Mouse (Mus musculus) megakaryocyte, embryonic 14.5 days (primary cell): ENCODE data around the gene Id1. TPM values are rescaled to one million over a fixed set of nuclear protein-coding genes. Genes with fewer than 3 reads are reported as not detected.

Experiments used
- H3K27me3 ChIP-seq: replicated peaks from 2 replicates; pipeline ENCODE3; 2012; ENCODE audit warnings: inconsistent platforms
- H3K36me3 ChIP-seq: replicated peaks from 2 replicates; pipeline ENCODE3; 2012; ENCODE audit warnings: low read length, inconsistent platforms, mixed read lengths
- H3K4me1 ChIP-seq: 2 replicates; pipeline ENCODE4 v1.6.1; 2012; ENCODE audit warnings: inconsistent platforms
- H3K4me3 ChIP-seq: replicated peaks from 2 replicates; pipeline ENCODE3; 2012; ENCODE audit warnings: moderate library complexity, mild to moderate bottlenecking, inconsistent platforms
- H3K9me3 ChIP-seq: 2 replicates; pipeline ENCODE4 v1.6.1; 2012; ENCODE audit warnings: inconsistent platforms
- FLI1 ChIP-seq: IDR thresholded peaks from 2 replicates; pipeline ENCODE4 v1.6.1; 2012; ENCODE audit warnings: low read length, inconsistent platforms, mixed read lengths
- GATA1 ChIP-seq: IDR thresholded peaks from 3 replicates; pipeline ENCODE4 v1.6.1; 2012; ENCODE audit warnings: mixed read lengths, low read length, inconsistent platforms, borderline replicate concordance
- polyA plus RNA-seq: library from polyadenylated mRNA; stranded (reverse); fragments of >175 nt; gene quantifications from 2 replicates; pipeline ENCODE4 v1.2.3, GENCODE M21; 2012; ENCODE audit warnings: low replicate concordance; ENCODE audit not compliant: insufficient read depth

Gene Id1
- polyA plus RNA-seq, 1 experiment = 45.9 TPM

GRCm38 (mm10) chr2:152718076-152718475 is 18.0 kb upstream of the Id1 start:
- Histone ChIP-seq H3K27me3 (peaks cover 13% of the 10 kb centered on the region), H3K4me3 (no peak overlapping the region), H3K4me1 (no peaks in the 10 kb centered on the region), H3K36me3 (peaks cover 14% of the 10 kb centered on the region), H3K9me3 (no peaks in the 10 kb centered on the region)
- TF ChIP-seq FLI1 = no peak

- Histone ChIP-seq H3K27me3 (peaks cover 34% of the 10 kb centered on the region), H3K9me3 (no peaks in the 10 kb centered on the region), H3K4me3 (peak overlapping the region; percentile 28), H3K36me3 (no peaks in the 10 kb centered on the region), H3K4me1 (peaks cover 34% of the 10 kb centered on the region)
- TF ChIP-seq GATA1 (no peak), FLI1 (no peak)
Observed at GRCm38 (mm10) chr2:152723651-152724331, 12.3 kb upstream of the Id1 start.

GRCm38 (mm10) chr2:152724332-152724723 is 11.7 kb upstream of the Id1 start:
- H3K9me3 ChIP-seq = no peaks in the 10 kb centered on the region
- H3K27me3 ChIP-seq = peaks cover 31% of the 10 kb centered on the region
- peaks cover 39% of the 10 kb centered on the region for H3K4me1 ChIP-seq
- TF ChIP-seq GATA1 = no peak
- H3K4me3 ChIP-seq = no peak overlapping the region
- no peaks in the 10 kb centered on the region for H3K36me3 ChIP-seq

GRCm38 (mm10) chr2:152725178-152725750 is 10.8 kb upstream of the Id1 start:
- Histone ChIP-seq H3K9me3 (no peaks in the 10 kb centered on the region), H3K4me1 (peaks cover 47% of the 10 kb centered on the region), H3K27me3 (peaks cover 34% of the 10 kb centered on the region), H3K36me3 (no peaks in the 10 kb centered on the region), H3K4me3 (no peak overlapping the region)
- TF ChIP-seq GATA1 (no peak), FLI1 (no peak)

- TF ChIP-seq GATA1 (no peak), FLI1 (no peak)
- H3K27me3 ChIP-seq = peaks cover 34% of the 10 kb centered on the region
- peaks cover 47% of the 10 kb centered on the region for H3K4me1 ChIP-seq
- H3K36me3 ChIP-seq = no peaks in the 10 kb centered on the region
- H3K4me3 ChIP-seq = no peak overlapping the region
- H3K9me3 ChIP-seq = no peaks in the 10 kb centered on the region
Observed at GRCm38 (mm10) chr2:152726213-152726612, 9.8 kb upstream of the Id1 start.

- Histone ChIP-seq H3K9me3 (no peaks in the 10 kb centered on the region), H3K27me3 (peaks cover 34% of the 10 kb centered on the region), H3K36me3 (no peaks in the 10 kb centered on the region), H3K4me3 (no peak overlapping the region), H3K4me1 (peaks cover 47% of the 10 kb centered on the region)
- no peak for TF ChIP-seq GATA1
- no peak for TF ChIP-seq FLI1
Observed at GRCm38 (mm10) chr2:152726751-152727335, 9.2 kb upstream of the Id1 start.

- H3K4me1 ChIP-seq = peaks cover 50% of the 10 kb centered on the region
- no peaks in the 10 kb centered on the region for H3K36me3 ChIP-seq
- H3K4me3 ChIP-seq = peak overlapping the region; percentile 10
- TF ChIP-seq FLI1 = no peak
- no peak for TF ChIP-seq GATA1
- H3K9me3 ChIP-seq = no peaks in the 10 kb centered on the region
- H3K27me3 ChIP-seq = peaks cover 31% of the 10 kb centered on the region
Observed at GRCm38 (mm10) chr2:152727795-152728510, 8.1 kb upstream of the Id1 start.

- TF ChIP-seq FLI1 (no peak), GATA1 (no peak)
Observed at GRCm38 (mm10) chr2:152728594-152728993, 7.5 kb upstream of the Id1 start.

GRCm38 (mm10) chr2:152729013-152729635 is 6.9 kb upstream of the Id1 start:
- no peaks in the 10 kb centered on the region for H3K36me3 ChIP-seq
- peaks cover 56% of the 10 kb centered on the region for H3K4me1 ChIP-seq
- H3K9me3 ChIP-seq = no peaks in the 10 kb centered on the region
- TF ChIP-seq FLI1 = no peak
- no peak for TF ChIP-seq GATA1
- H3K27me3 ChIP-seq = peaks cover 22% of the 10 kb centered on the region
- H3K4me3 ChIP-seq = no peak overlapping the region

More at GRCm38 (mm10) chr2:152728594-152728993, 7.5 kb upstream of the Id1 start:
- H3K4me1 ChIP-seq = peaks cover 55% of the 10 kb centered on the region
- H3K9me3 ChIP-seq = no peaks in the 10 kb centered on the region
- H3K36me3 ChIP-seq = no peaks in the 10 kb centered on the region
- no peak overlapping the region for H3K4me3 ChIP-seq
- H3K27me3 ChIP-seq = peaks cover 27% of the 10 kb centered on the region
